Comparison of ENCODE assay signal across 1 mouse cellular context in genomic region chr6:86366125-86366852, GRCm38 (mm10).
TF ChIP-seq lines count a peak whose summit lies in the region.

No protein-coding gene starts in this region.

TF ChIP-seq in MEL, 35 proteins besides CTCF, POLR2A, EP300 and RAD21 (continued from another document):
- TF ChIP-seq BHLHE40 (IDR thresholded peaks at IDR 0.05; ENCODE audit: borderline replicate concordance, low read depth, low read length) (no peak), MXI1 (IDR thresholded peaks at IDR 0.05; ENCODE audit: low read depth, low read length) (peak; percentile 15; the same call in 1 of the 2 replicates)
